Mouse (Mus musculus) C2C12 (cell line): ENCODE results near the gene Tob2. TPM values are rescaled to one million over a fixed set of nuclear protein-coding genes. Genes with fewer than 3 reads are reported as not detected.

Experiments
- H3K27me3 ChIP-seq: one replicate; pipeline ENCODE4 v1.6.1; 2011; ENCODE audit not compliant: control insufficient read depth, insufficient read depth, insufficient read length
- H3K36me3 ChIP-seq: one replicate; pipeline ENCODE4 v1.6.1; 2011; ENCODE audit not compliant: control insufficient read depth, insufficient read depth
- H3K4me3 ChIP-seq: one replicate; pipeline ENCODE4 v1.5.1; 2011; ENCODE audit warnings: mild to moderate bottlenecking, control low read depth; ENCODE audit not compliant: poor library complexity, insufficient read depth, severe bottlenecking
- H3K79me2 ChIP-seq: one replicate; pipeline ENCODE4 v1.6.1; 2011; ENCODE audit not compliant: control insufficient read depth, insufficient read depth
- H3K79me3 ChIP-seq: one replicate; pipeline ENCODE4 v1.6.1; 2011; ENCODE audit warnings: low read depth, control low read depth
- H3ac ChIP-seq: one replicate; pipeline ENCODE3; 2011; ENCODE audit warnings: low read depth; ENCODE audit not compliant: control insufficient read depth, insufficient read length
- CEBPB ChIP-seq: IDR thresholded peaks from one replicate; pipeline ENCODE4 v1.6.1; 2011; ENCODE audit warnings: low read depth, mild to moderate bottlenecking, control low read depth, moderate library complexity
- CTCF ChIP-seq: IDR thresholded peaks from one replicate; pipeline ENCODE4 v1.5.1; 2011; ENCODE audit not compliant: control insufficient read depth, insufficient read depth, insufficient read length
- FOSL1 ChIP-seq: IDR thresholded peaks from one replicate; pipeline ENCODE4 v1.8.0; 2011; ENCODE audit warnings: mild to moderate bottlenecking, low read length; ENCODE audit not compliant: poor library complexity, insufficient read depth, severe bottlenecking
- MAX ChIP-seq: IDR thresholded peaks from one replicate; pipeline ENCODE4 v1.6.1; 2011; ENCODE audit warnings: mild to moderate bottlenecking, control low read depth
- MYOD1 ChIP-seq: IDR thresholded peaks from one replicate; pipeline ENCODE4 v1.6.1; 2011; ENCODE audit warnings: low read depth; ENCODE audit not compliant: control insufficient read depth, insufficient read length
- MYOG ChIP-seq: IDR thresholded peaks from one replicate; pipeline ENCODE4 v1.6.1; 2011; ENCODE audit not compliant: control insufficient read depth, insufficient read length; ENCODE audit errors: extremely low read depth
- USF1 ChIP-seq: IDR thresholded peaks from one replicate; pipeline ENCODE4 v1.6.1; 2011; ENCODE audit warnings: low read depth, mild to moderate bottlenecking, control low read depth, moderate library complexity
- long read RNA-seq, 2 experiments: library from polyadenylated mRNA; unstranded; transcript quantifications; one replicate each; pipeline ENCODE4 v2.0.0; 2019 to 2020
- polyA plus RNA-seq: library from polyadenylated mRNA; unstranded; fragments of >200 nt; fragmentation: generic; extraction: Trizol; gene quantifications from one replicate; pipeline ENCODE4 v1.2.1, GENCODE M21; 2012; ENCODE audit warnings: missing spikeins

Gene Tob2
- 37.5 TPM for polyA plus RNA-seq
- long read RNA-seq, experiment 1, full-length matches to known transcripts, result 1 of 8 reads
- long read RNA-seq, experiment 1, partial matches to known transcripts, result 0 of 8 reads
- long read RNA-seq, experiment 1, other reads (novel, unspliced or antisense), result 7 of 8 reads
- long read RNA-seq, experiment 2, full-length matches to known transcripts, result 29 of 37 reads
- long read RNA-seq, experiment 2, partial matches to known transcripts, result 0 of 37 reads
- long read RNA-seq, experiment 2, other reads (novel, unspliced or antisense), result 8 of 37 reads

DNA sequence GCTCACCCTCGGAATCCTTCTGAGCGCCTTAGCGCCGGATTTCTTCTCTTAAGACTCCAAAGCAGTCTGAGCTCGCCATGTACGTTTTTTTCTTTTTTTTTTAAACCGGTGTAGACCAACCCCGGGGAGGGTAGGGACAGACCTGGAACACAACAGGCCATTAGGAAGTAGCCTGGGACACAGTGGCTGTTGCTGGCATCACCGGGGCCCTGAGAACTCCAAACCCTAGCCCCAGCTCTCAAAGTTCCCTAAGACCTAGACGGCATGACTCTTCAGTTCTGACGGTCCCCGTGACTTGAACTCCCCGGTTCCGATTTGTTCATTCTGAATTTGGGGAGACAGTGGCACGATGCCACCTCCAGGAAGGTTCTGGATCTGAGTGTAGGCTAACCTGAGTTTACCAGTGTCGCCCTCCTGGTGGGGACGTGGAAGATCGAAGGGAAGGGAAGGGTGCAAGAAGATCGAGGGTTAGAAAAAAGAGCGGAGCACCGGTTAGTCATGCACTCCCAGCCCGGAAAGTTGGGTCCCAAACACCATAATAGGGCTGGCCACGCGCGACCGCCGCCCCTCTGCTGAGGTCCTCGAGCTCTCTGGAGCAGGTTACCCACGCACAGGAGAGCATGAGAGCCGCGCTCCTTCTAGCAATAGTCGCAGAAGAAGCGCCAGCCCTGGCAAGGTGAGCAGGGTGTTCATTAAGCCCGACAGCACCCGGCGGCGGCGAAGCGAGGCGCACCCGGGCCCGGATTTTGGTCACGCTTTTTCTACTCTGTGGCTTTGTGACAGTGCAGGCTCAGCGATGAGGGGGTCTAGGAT, at the start of gene Tob2:
Gene Tob2 (minus strand): TSS at position 280 of the 813 bp plus-strand sequence.
- peaks cover 12% of the 10 kb centered on the region for H3K36me3 ChIP-seq
- peak within 1 kb of the TSS; percentile 92 for H3ac ChIP-seq
- peaks cover 54% of the 10 kb centered on the region for H3K79me2 ChIP-seq
- TF ChIP-seq MYOG (no peak), CEBPB (no peak), USF1 (no peak), MYOD1 (no peak), CTCF (no peak), FOSL1 (no peak), MAX (no peak)
- H3K79me3 ChIP-seq, result peaks cover 38% of the 10 kb centered on the region
- H3K4me3 ChIP-seq, result peak within 1 kb of the TSS; percentile 96
- H3K27me3 ChIP-seq, result no peaks in the 10 kb centered on the region

DNA sequence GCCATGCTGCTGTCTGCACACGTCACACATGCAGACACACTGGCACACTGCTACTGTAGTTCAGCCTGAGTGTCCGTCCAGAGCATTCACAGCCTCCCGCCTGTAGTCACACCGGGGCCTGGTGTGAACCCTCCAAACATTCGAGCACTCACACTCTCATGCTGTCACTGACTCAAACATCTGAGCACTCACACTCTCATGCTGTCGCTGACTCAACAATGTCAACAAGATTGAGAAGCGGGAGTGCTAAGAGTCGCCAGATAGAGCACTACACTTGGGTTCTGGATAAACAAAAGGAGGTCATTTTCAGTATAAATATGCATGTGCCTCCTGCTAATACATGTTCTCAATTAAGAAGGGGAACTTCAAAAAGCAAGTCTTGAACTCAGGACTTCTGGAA, 49.4 kb upstream of the Tob2 start:
- Histone ChIP-seq H3K27me3 (no peaks in the 10 kb centered on the region), H3K36me3 (peaks cover 97% of the 10 kb centered on the region), H3K79me2 (no peaks in the 10 kb centered on the region), H3K79me3 (no peaks in the 10 kb centered on the region), H3ac (no peak overlapping the region), H3K4me3 (no peak overlapping the region)
- TF ChIP-seq CEBPB, result no peak

- Histone ChIP-seq H3K79me3 (no peaks in the 10 kb centered on the region), H3ac (no peak overlapping the region), H3K27me3 (no peaks in the 10 kb centered on the region), H3K79me2 (no peaks in the 10 kb centered on the region), H3K36me3 (peaks cover 96% of the 10 kb centered on the region), H3K4me3 (no peak overlapping the region)
- peak; percentile 16 for TF ChIP-seq CEBPB
- no peak for TF ChIP-seq MAX
- peak; percentile 35 for TF ChIP-seq CTCF
These were observed 46.3 kb upstream of the Tob2 start for GRCm38 (mm10) chr15:81904939-81905338.

- TF ChIP-seq CEBPB, result no peak
- TF ChIP-seq MYOD1, result no peak
- TF ChIP-seq MAX, result no peak
- no peak for TF ChIP-seq FOSL1
- Histone ChIP-seq H3K36me3 (peaks cover 87% of the 10 kb centered on the region), H3K27me3 (no peaks in the 10 kb centered on the region), H3K79me2 (no peaks in the 10 kb centered on the region), H3K4me3 (no peak overlapping the region), H3K79me3 (no peaks in the 10 kb centered on the region), H3ac (no peak overlapping the region)
These were observed 40.2 kb upstream of the Tob2 start for GRCm38 (mm10) chr15:81898751-81899150.

DNA sequence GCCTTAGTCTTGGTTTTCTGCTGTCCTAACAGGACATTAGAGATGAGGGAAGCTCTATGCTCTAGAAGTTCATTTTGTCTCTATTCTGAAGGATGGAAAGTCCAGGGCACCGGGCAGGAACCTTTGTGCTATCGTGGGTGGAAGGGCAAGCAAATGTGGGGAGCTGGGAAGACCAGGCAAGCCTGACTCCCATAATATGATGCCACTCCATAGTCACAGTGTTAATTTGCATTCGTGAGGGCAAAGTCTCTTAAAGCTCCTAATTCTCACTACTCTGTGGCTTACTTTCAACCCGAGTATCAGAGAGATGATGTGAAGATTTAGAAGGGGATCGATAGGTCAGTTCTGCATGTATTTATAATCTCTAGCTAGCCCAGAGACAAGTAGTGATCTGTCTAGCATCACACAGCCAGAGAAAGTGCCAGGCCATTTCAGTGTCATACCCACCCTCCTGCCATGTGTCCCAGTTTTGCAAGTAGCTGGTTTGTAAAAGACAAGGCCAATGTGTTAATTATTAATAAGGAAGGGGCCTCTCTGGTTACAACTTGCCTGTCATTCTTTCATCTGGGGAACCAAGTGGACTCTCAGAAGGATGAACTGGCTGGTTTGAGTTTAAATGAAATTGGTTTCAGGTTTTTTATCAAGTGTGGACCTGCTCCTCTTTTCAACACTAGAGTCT, 39.1 kb upstream of the Tob2 start:
- Histone ChIP-seq H3K79me2 (no peaks in the 10 kb centered on the region), H3K36me3 (peaks cover 86% of the 10 kb centered on the region), H3K4me3 (no peak overlapping the region)

DNA sequence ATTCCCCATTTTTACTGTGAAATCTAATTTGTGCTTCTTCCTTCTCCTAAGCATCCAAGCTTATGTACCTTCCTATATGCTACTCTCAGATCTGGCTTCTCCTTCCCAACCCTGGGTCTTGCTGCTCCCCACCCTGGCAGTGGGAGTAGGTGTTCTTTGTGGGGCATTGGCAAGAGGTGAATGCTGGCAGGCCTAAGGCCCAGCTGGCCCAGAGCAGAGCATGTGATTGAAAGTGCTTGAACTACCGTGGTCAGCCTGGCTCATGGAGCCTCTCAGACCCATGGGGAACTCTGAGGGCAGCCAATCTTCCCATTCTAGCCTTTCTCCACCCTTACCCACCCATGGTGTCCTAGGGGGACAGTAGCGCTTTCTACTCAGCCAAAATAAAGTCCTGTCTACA, 37.8 kb upstream of the Tob2 start:
- no peaks in the 10 kb centered on the region for H3K27me3 ChIP-seq
- H3K79me3 ChIP-seq, result no peaks in the 10 kb centered on the region
- no peak for TF ChIP-seq MAX
- no peak for TF ChIP-seq CTCF
- TF ChIP-seq MYOG, result no peak
- no peak for TF ChIP-seq USF1
- TF ChIP-seq CEBPB, result no peak
- no peak for TF ChIP-seq MYOD1
- TF ChIP-seq FOSL1, result no peak
- no peak overlapping the region for H3ac ChIP-seq
- no peaks in the 10 kb centered on the region for H3K79me2 ChIP-seq
- H3K4me3 ChIP-seq, result no peak overlapping the region
- peaks cover 86% of the 10 kb centered on the region for H3K36me3 ChIP-seq

More for the DNA sequence above, 39.1 kb upstream of the Tob2 start:
- no peak overlapping the region for H3ac ChIP-seq
- H3K27me3 ChIP-seq, result no peaks in the 10 kb centered on the region
- no peaks in the 10 kb centered on the region for H3K79me3 ChIP-seq
- TF ChIP-seq CEBPB (no peak), USF1 (no peak), MAX (no peak), CTCF (no peak), MYOD1 (no peak), FOSL1 (no peak), MYOG (no peak)
